Mouse (Mus musculus): ENCODE results near the gene D5Ertd579e.

DNA sequence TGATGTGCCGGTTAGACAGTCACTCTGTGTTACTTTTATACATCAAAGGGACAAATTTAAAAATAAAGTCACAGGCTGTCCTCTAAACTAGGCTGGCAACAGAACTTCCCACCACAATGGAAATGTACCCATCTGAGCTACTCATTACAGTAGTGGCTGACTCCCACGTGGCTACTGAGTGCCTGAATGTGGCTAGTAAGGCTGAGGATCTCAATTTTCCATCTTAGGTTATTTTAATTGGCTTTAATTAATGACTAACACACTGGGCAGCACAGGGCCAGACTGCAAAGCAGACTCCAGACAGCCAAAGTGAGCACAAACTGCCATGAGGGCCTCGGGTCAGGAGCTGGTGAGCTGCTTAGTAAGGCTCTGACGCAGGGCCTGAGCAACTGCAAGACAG, 134.3 kb downstream of the D5Ertd579e start:
- TF ChIP-seq CTCF (IDR thresholded peaks at IDR 0.05; ENCODE audit: extremely low read depth, insufficient read length, insufficient replicate concordance, low read depth, low read length) = no peak
- no peak for TF ChIP-seq POLR2A (IDR thresholded peaks at IDR 0.05; ENCODE audit: low read depth, low read length)
